Mouse (Mus musculus): ENCODE measurements around the gene Cenpx. TPM values are rescaled to one million over a fixed set of nuclear protein-coding genes. Genes with fewer than 3 reads are reported as not detected.

Cenpx gene
- polyA plus RNA-seq, 1 experiment from 2014 or later = 157 TPM

Other genes with a start within 250 kb of the Cenpx start
- 46.4 and 51.5 TPM in 2 replicates for gene Arl16, start 246.1 kb downstream of the Cenpx start, polyA plus RNA-seq (2014; fragmentation: Nextera tagmentation; extraction: Ambion mirVana)
- gene Mrpl12, start 229.1 kb downstream of the Cenpx start, polyA plus RNA-seq (2014; fragmentation: Nextera tagmentation; extraction: Ambion mirVana) = 176 and 218 TPM in 2 replicates
- 65.3 and 79.1 TPM in 2 replicates for gene Slc25a10, start 221.9 kb downstream of the Cenpx start, polyA plus RNA-seq (2014; fragmentation: Nextera tagmentation; extraction: Ambion mirVana)
- gene Gcgr, start 183.0 kb downstream of the Cenpx start, polyA plus RNA-seq (2014; fragmentation: Nextera tagmentation; extraction: Ambion mirVana) = 2.0 and 2.4 TPM in 2 replicates
- 236 and 265 TPM in 2 replicates for gene Mcrip1, start 164.0 kb downstream of the Cenpx start, polyA plus RNA-seq (2014; fragmentation: Nextera tagmentation; extraction: Ambion mirVana)
- gene Ppp1r27, start 162.6 kb downstream of the Cenpx start, polyA plus RNA-seq (2014; fragmentation: Nextera tagmentation; extraction: Ambion mirVana) = 0.58 and 0.89 TPM in 2 replicates
- 558 and 716 TPM in 2 replicates for gene P4hb, start 140.5 kb downstream of the Cenpx start, polyA plus RNA-seq (2014; fragmentation: Nextera tagmentation; extraction: Ambion mirVana)
- gene Arhgdia, start 132.1 kb downstream of the Cenpx start, polyA plus RNA-seq (2014; fragmentation: Nextera tagmentation; extraction: Ambion mirVana) = 454 and 612 TPM in 2 replicates
- gene Alyref, start 115.4 kb downstream of the Cenpx start, polyA plus RNA-seq (2014; fragmentation: Nextera tagmentation; extraction: Ambion mirVana) = 594 and 799 TPM in 2 replicates
- gene Anapc11, start 115.3 kb downstream of the Cenpx start, polyA plus RNA-seq (2014; fragmentation: Nextera tagmentation; extraction: Ambion mirVana) = 212 and 242 TPM in 2 replicates
- 14.8 and 19.5 TPM in 2 replicates for gene Npb, start 105.3 kb downstream of the Cenpx start, polyA plus RNA-seq (2014; fragmentation: Nextera tagmentation; extraction: Ambion mirVana)
- gene Pcyt2, start 95.8 kb downstream of the Cenpx start, polyA plus RNA-seq (2014; fragmentation: Nextera tagmentation; extraction: Ambion mirVana) = 82.7 and 83.5 TPM in 2 replicates
- gene Sirt7, start 88.5 kb downstream of the Cenpx start, polyA plus RNA-seq (2014; fragmentation: Nextera tagmentation; extraction: Ambion mirVana) = 23.8 and 28.6 TPM in 2 replicates
- gene Mafg, start 80.1 kb downstream of the Cenpx start, polyA plus RNA-seq (2014; fragmentation: Nextera tagmentation; extraction: Ambion mirVana) = 26.9 and 27.9 TPM in 2 replicates
- 19.9 and 21.8 TPM in 2 replicates for gene Pycr1, start 70.0 kb downstream of the Cenpx start, polyA plus RNA-seq (2014; fragmentation: Nextera tagmentation; extraction: Ambion mirVana)
- not detected in 2 replicates for gene Myadml2, start 65.6 kb downstream of the Cenpx start, polyA plus RNA-seq (2014; fragmentation: Nextera tagmentation; extraction: Ambion mirVana)
- gene Notum, start 52.6 kb downstream of the Cenpx start, polyA plus RNA-seq (2014; fragmentation: Nextera tagmentation; extraction: Ambion mirVana) = 6.9 and 9.9 TPM in 2 replicates
- 107 and 124 TPM in 2 replicates for gene Aspscr1, start 40.8 kb downstream of the Cenpx start, polyA plus RNA-seq (2014; fragmentation: Nextera tagmentation; extraction: Ambion mirVana)
- 41.9 and 43.1 TPM in 2 replicates for gene Lrrc45, start 187 bp upstream of the Cenpx start, polyA plus RNA-seq (2014; fragmentation: Nextera tagmentation; extraction: Ambion mirVana)
- gene Rac3, start 7.7 kb upstream of the Cenpx start, polyA plus RNA-seq (2014; fragmentation: Nextera tagmentation; extraction: Ambion mirVana) = 5.0 and 28.7 TPM in 2 replicates
- 21.1 and 23.2 TPM in 2 replicates for gene Dcxr, start 13.5 kb upstream of the Cenpx start, polyA plus RNA-seq (2014; fragmentation: Nextera tagmentation; extraction: Ambion mirVana)
- 0.47 TPM in 1 of 2 replicates, not detected in the other for gene Cbr2, start 18.4 kb upstream of the Cenpx start, polyA plus RNA-seq (2014; fragmentation: Nextera tagmentation; extraction: Ambion mirVana)
- gene Hmga1b, start 49.1 kb upstream of the Cenpx start, polyA plus RNA-seq (2014; fragmentation: Nextera tagmentation; extraction: Ambion mirVana) = 5.2 and 7.9 TPM in 2 replicates
- 19.3 and 26.2 TPM in 2 replicates for gene Rfng, start 70.5 kb upstream of the Cenpx start, polyA plus RNA-seq (2014; fragmentation: Nextera tagmentation; extraction: Ambion mirVana)
- 213 and 239 TPM in 2 replicates for gene Gps1, start 70.5 kb upstream of the Cenpx start, polyA plus RNA-seq (2014; fragmentation: Nextera tagmentation; extraction: Ambion mirVana)
- 58.2 and 80.3 TPM in 2 replicates for gene Dus1l, start 82.7 kb upstream of the Cenpx start, polyA plus RNA-seq (2014; fragmentation: Nextera tagmentation; extraction: Ambion mirVana)
- 54.9 and 79.9 TPM in 2 replicates for gene Fasn, start 110.8 kb upstream of the Cenpx start, polyA plus RNA-seq (2014; fragmentation: Nextera tagmentation; extraction: Ambion mirVana)
- 5.0 and 9.2 TPM in 2 replicates for gene Ccdc57, start 219.1 kb upstream of the Cenpx start, polyA plus RNA-seq (2014; fragmentation: Nextera tagmentation; extraction: Ambion mirVana)
- 21.8 and 21.9 TPM in 2 replicates for gene Slc16a3, start 234.7 kb upstream of the Cenpx start, polyA plus RNA-seq (2014; fragmentation: Nextera tagmentation; extraction: Ambion mirVana)